Mouse (Mus musculus) embryonic facial prominence, embryonic 13.5 days (tissue): ENCODE measurements around the gene Cenpp. TPM values are rescaled to one million over a fixed set of nuclear protein-coding genes. Genes with fewer than 3 reads are reported as not detected.
"Not testable (repeated sequence)": the region's sequence is repeated elsewhere in the genome, so short reads cannot be mapped to it uniquely, and the experiment has no call there.

ENCODE experiments used
- ATAC-seq: fragments of 200-750 bp; cut with Nextera tagmentation; 2 replicates; pipeline ENCODE4 v1.8.0; 2017; ENCODE audit warnings: low read depth; ENCODE audit not compliant: insufficient number of reproducible peaks, insufficient read depth, low FRiP score, low TSS enrichment
- H3K27ac ChIP-seq: fragments of 300-500 bp; sonication (generic); 2 replicates; pipeline ENCODE4 v1.5.1; 2015; ENCODE audit warnings: moderate library complexity, mild to moderate bottlenecking, inconsistent platforms
- H3K27me3 ChIP-seq: fragments of 300-500 bp; sonication (generic); 2 replicates; pipeline ENCODE4 v1.6.1; 2015; ENCODE audit warnings: mild to moderate bottlenecking, inconsistent platforms
- H3K36me3 ChIP-seq: fragments of 300-500 bp; sonication (generic); 2 replicates; pipeline ENCODE4 v1.6.1; 2015; ENCODE audit warnings: mild to moderate bottlenecking, inconsistent platforms
- H3K4me1 ChIP-seq: fragments of 300-500 bp; sonication (generic); 2 replicates; pipeline ENCODE4 v1.6.1; 2015; ENCODE audit warnings: inconsistent platforms
- H3K4me2 ChIP-seq: fragments of 300-500 bp; sonication (generic); 2 replicates; pipeline ENCODE4 v1.6.1; 2015; ENCODE audit warnings: moderate library complexity, mild to moderate bottlenecking, inconsistent platforms
- H3K4me3 ChIP-seq: fragments of 300-500 bp; sonication (generic); 2 replicates; pipeline ENCODE4 v1.5.1; 2015; ENCODE audit warnings: mild to moderate bottlenecking, inconsistent platforms
- H3K9ac ChIP-seq: fragments of 300-500 bp; sonication (generic); 2 replicates; pipeline ENCODE4 v1.6.1; 2015; ENCODE audit warnings: mild to moderate bottlenecking, inconsistent platforms
- H3K9me3 ChIP-seq: fragments of 300-500 bp; sonication (generic); 2 replicates; pipeline ENCODE4 v1.6.1; 2016; ENCODE audit warnings: inconsistent platforms
- WGBS: fragments of 180-500 bp; shearing (Covaris S2); methylation state at CpG from one replicate; pipeline ENCODE4 v1.1.7; 2015; ENCODE audit warnings: mixed read lengths; 5-methylcytosine and 5-hydroxymethylcytosine counted together
- polyA plus RNA-seq: library from polyadenylated mRNA; unstranded; fragments of >200 nt; fragmentation: Nextera tagmentation; extraction: Ambion mirVana; gene quantifications from 2 replicates; pipeline ENCODE4 v1.2.1, GENCODE M21; 2015

Gene Cenpp
- polyA plus RNA-seq, 1 experiment from 2014 or later: 29.4 TPM

DNA sequence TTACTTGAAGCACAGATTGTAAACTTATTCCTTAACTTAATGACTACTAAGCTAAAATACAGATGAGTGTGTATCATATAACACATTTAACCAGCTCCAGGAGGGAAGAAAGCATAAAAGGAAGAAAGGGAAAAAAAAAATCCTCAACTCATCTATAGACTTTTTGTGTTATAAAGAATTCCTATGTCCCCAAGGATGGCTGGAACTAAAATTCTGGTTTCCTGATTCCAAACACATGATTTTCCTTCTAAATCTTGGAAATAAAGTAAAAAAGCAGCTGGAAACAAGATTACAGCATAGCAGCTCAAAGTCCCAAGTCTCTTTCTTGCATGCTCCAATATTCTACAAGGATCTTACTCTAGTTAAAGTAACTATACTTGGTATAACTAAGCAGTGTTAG lies 49.0 kb downstream of the Cenpp start:
- Histone ChIP-seq H3K36me3 (no peaks in the 10 kb centered on the region), H3K4me3 (no peak overlapping the region), H3K27ac (no peak overlapping the region), H3K9ac (no peak overlapping the region), H3K4me1 (0 out of 2 replicates have a peak, but pooled peaks cover 3% of the 10 kb centered on the region), H3K4me2 (no peak overlapping the region), H3K27me3 (no peaks in the 10 kb centered on the region), H3K9me3 (no peaks in the 10 kb centered on the region)
- no peak for ATAC-seq

DNA sequence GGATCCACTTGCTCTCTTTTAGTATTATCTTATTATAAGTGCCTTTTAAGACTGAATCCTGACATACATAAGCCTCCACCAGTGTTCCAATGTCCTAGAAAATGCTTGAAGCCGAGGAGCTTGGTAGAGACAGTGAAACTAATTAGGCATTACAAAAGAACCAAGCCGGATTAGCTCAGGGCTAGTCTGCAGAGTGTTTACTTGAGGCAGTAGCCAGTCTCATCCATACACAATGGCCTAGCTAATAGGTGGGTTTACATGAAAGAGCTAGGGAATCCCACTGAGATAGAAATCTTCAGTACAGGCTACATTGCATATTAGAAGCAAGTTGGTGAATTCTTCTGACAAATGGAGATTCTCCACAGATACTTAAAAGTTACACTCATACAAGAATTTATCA lies 50.0 kb downstream of the Cenpp start:
- H3K27me3 ChIP-seq, H3K4me3 ChIP-seq, H3K36me3 ChIP-seq, H3K4me1 ChIP-seq, H3K27ac ChIP-seq, H3K9me3 ChIP-seq, H3K9ac ChIP-seq, ATAC-seq, H3K4me2 ChIP-seq: not testable (repeated sequence)
- WGBS: 65% methylated on average over 2 of the region's 2 CpGs

DNA sequence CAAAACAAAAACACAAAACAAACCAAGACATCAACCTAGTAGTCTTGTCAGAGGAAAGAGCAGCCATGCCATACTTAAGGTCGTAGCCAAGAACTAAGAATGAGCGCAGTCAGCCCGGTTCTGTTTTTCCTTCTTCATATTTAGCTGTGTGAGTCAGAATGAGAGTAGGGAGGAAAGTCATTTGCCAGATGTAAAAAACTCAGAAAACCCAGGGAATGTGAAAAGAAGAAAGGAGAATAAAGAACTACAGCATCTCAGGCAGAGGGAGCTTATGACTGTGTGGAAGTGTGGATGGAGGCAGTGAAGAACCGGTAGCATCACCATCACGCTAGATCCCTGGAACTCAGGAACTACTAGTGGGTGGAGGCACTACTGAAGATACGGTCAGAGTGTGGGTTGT lies 66.5 kb downstream of the Cenpp start:
- no peaks in the 10 kb centered on the region for H3K9me3 ChIP-seq
- H3K4me2 ChIP-seq: no peak overlapping the region
- no peak for ATAC-seq
- 95% methylated on average over 6 of the region's 6 CpGs for WGBS
- no peaks in the 10 kb centered on the region for H3K27me3 ChIP-seq
- no peak overlapping the region for H3K4me3 ChIP-seq
- H3K36me3 ChIP-seq: no peaks in the 10 kb centered on the region
- H3K4me1 ChIP-seq: peaks cover 15% of the 10 kb centered on the region
- H3K9ac ChIP-seq: no peak overlapping the region
- H3K27ac ChIP-seq: no peak overlapping the region

DNA sequence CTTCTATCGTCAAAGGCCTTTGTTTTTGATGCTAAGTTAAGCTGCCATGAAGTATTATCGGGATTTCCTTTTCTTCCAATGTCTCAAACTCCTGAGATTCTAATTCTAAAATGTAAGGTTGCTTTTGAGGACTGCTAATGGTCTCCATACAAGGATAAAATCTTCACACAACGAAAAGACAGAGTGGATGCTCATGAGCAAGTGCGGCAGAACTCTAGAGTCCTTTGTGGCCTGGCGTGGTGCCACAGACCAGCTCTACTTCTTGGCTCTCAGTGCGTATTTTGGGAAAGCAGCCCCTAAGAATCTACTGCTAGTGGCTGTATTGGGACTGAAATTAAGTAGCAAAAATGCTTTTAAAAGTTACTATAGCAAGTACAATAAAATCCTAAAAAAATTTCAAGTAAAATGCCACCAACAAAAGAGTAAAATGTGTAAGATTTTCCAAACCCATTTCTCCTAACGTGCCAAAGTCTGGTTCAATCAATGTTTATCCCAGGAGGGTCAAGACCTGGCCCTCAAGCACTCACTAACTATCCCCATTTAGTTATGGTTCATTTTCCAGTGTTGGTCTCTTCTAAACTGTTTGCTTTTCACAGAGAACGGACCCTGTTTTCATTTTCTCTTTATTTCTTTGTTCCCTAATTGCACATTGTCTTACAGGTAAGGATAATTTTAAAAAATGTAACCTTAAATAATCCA lies 68.1 kb downstream of the Cenpp start:
- H3K27me3 ChIP-seq: no peaks in the 10 kb centered on the region
- no peak overlapping the region for H3K4me3 ChIP-seq
- 0 out of 2 replicates have a peak overlapping the region, but pooled peaks have one; percentile 16 for H3K9ac ChIP-seq
- peak overlapping the region; percentile 24 for H3K4me2 ChIP-seq
- WGBS: 51% methylated on average over 8 of the region's 8 CpGs
- H3K27ac ChIP-seq: peak overlapping the region; percentile 84
- ATAC-seq: no peak
- peaks cover 16% of the 10 kb centered on the region for H3K4me1 ChIP-seq
- no peaks in the 10 kb centered on the region for H3K9me3 ChIP-seq
- H3K36me3 ChIP-seq: no peaks in the 10 kb centered on the region

DNA sequence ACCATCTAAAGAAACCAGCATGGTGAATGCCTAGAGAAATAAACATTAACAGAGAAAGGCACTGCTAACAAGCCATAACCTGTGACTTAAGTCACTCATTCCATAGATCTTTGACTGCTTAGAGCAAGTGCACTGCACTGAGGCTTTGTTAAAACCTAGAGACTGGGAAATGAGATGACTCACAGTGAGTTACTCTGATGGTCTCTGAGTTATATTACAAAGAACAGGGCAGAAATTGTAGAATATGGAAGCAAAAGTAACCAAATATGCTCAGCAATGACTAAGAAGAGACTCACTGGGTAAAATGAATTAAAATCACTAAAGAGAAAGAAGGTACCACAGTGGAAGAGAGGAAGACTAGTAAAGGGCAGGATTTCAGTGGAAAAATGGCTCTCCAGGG lies 68.7 kb downstream of the Cenpp start:
- Histone ChIP-seq H3K4me2 (peak overlapping the region; percentile 24), H3K9me3 (no peaks in the 10 kb centered on the region), H3K27ac (peak overlapping the region; percentile 84), H3K27me3 (no peaks in the 10 kb centered on the region), H3K4me1 (peaks cover 16% of the 10 kb centered on the region), H3K36me3 (no peaks in the 10 kb centered on the region), H3K4me3 (no peak overlapping the region), H3K9ac (0 out of 2 replicates have a peak overlapping the region, but pooled peaks have one; percentile 16)
- ATAC-seq: no peak

DNA sequence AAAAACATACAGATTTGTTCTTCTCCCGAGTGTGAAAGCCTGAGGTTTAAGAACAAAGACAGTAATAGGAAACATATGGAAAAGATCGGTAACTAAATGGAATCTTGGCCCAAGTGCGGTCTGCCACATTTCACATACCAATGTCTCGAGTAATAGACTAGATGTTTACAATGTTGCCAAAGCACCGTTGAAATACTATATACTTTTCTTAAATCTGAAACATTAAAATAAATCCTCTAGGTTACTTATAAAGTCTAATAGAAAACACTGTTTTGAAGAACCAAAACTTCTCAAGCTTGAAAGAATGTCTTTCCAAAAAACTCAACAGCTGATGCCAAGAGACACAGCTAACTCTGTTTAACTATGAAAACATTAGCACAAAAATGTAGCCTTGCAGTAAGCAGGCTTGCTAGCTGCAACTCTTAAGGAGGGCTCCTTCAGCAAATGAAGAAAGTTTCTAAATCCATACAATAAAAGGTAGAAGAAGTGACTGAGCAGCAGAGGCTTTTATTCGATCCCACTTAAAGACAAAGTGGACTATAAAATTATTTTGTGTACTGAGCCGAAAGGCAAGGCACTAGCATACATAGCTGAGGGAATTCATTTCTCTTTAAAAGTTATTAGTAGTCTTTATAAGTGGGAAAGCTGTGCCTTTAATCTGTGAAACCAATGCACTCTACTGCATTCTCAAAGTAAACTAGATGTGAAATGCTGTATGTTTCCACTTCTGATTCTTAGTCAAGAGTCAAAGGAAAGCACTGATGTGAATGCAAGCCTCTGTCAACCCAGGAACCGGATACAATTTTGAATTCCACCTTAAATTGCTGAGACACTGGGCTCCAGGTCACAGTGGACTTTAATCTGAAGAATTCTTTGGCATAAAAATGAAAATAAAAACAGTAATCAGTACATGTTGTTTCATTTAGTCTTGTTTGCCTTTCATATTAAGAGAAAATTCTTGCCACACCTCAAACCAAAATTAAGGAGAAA lies 70.7 kb downstream of the Cenpp start, which contains the start of gene Omd:
Gene Omd, plus strand, starts transcription at position 922 of the 990 bp plus-strand sequence.
- H3K4me1 ChIP-seq: peaks cover 16% of the 10 kb centered on the region
- H3K4me3 ChIP-seq: 0 out of 2 replicates have a peak within 1 kb of the TSS, but pooled peaks have one; percentile 1
- peak within 1 kb of the TSS; percentile 31 for H3K4me2 ChIP-seq
- ATAC-seq: peak; percentile 71; the same call in 1 of the 2 replicates
- H3K27ac ChIP-seq: peak within 1 kb of the TSS; percentile 95
- 26% methylated on average over 8 of the region's 8 CpGs for WGBS
- H3K9me3 ChIP-seq: no peaks in the 10 kb centered on the region
- H3K27me3 ChIP-seq: no peaks in the 10 kb centered on the region
- no peaks in the 10 kb centered on the region for H3K36me3 ChIP-seq
- no peak within 1 kb of the TSS for H3K9ac ChIP-seq

DNA sequence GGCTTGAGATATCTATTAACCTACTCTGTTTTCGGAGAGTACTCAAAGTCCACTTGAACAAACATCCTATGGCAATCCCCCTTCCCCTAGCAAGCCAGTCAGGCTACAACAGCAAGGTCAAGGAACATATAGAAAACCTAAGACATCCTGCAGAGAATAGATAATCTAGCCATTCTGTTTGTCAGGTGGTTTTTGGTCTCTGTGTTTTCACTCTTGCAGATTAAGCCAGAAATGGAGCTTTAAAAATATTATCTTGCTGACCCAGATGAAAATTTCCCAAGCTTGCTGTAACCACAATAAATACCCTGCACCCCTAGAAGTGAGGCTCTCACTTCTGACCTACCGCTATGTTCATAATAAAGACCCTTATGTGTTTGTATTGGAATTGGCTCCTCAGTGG lies 81.2 kb downstream of the Cenpp start:
- peak overlapping the region; percentile 17; the same call in 1 of the 2 replicates for H3K27ac ChIP-seq
- WGBS: 77% methylated on average over 2 of the region's 2 CpGs
- no peaks in the 10 kb centered on the region for H3K9me3 ChIP-seq
- peaks cover 16% of the 10 kb centered on the region; the same call in 1 of the 2 replicates for H3K4me1 ChIP-seq
- H3K4me3 ChIP-seq: no peak overlapping the region
- H3K27me3 ChIP-seq: no peaks in the 10 kb centered on the region
- H3K9ac ChIP-seq: no peak overlapping the region
- H3K36me3 ChIP-seq: no peaks in the 10 kb centered on the region
- no peak for ATAC-seq
- no peak overlapping the region for H3K4me2 ChIP-seq

DNA sequence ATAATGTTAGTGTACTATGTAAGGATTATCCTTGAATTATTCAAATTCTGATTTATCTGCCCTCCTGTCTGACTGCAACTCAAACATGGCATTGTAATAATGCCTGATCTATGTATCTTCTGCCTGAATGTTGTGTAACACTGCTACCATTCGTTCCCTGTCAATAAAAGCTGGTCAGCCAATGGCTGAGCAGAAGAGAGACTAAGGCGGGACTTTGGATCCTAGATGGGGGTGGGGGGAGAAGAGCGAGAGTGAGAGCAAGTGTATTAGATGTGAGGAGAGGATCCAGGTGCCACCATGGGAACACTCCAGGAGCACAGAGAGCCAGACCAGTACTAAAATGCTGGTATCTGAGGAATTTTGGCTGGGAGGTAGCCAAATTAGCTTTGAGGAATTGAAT lies 82.2 kb downstream of the Cenpp start:
- Histone ChIP-seq H3K4me2 (no peak overlapping the region), H3K9me3 (no peaks in the 10 kb centered on the region), H3K27me3 (no peaks in the 10 kb centered on the region), H3K4me3 (no peak overlapping the region), H3K9ac (no peak overlapping the region), H3K27ac (no peak overlapping the region), H3K36me3 (no peaks in the 10 kb centered on the region), H3K4me1 (peaks cover 16% of the 10 kb centered on the region; the same call in 1 of the 2 replicates)
- WGBS: 71% methylated on average over 3 of the region's 3 CpGs
- no peak for ATAC-seq

DNA sequence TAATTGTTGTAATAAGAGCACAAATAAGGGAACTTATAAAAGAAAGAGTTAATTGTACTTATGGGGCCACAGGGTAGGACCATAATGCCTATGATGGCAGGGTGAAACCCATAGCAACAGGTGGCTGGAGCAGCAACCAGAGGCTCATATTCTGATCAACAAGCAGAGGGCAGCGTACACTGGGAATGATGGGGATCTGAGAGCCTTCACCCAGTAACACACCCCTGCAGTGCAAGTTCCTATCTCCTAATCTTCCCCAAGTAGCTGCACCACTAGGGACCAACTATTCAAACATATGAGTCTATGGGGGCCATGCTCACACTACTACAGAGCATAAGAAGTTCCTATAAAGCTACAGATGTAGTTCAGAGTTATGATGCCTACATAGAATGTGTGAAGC lies 88.2 kb downstream of the Cenpp start:
- Histone ChIP-seq H3K4me2 (no peak overlapping the region), H3K9me3 (no peaks in the 10 kb centered on the region), H3K27me3 (no peaks in the 10 kb centered on the region), H3K36me3 (no peaks in the 10 kb centered on the region), H3K27ac (no peak overlapping the region), H3K9ac (no peak overlapping the region), H3K4me3 (no peak overlapping the region), H3K4me1 (no peaks in the 10 kb centered on the region)
- WGBS: 91% methylated on average over 1 of the region's 1 CpGs
- no peak for ATAC-seq

DNA sequence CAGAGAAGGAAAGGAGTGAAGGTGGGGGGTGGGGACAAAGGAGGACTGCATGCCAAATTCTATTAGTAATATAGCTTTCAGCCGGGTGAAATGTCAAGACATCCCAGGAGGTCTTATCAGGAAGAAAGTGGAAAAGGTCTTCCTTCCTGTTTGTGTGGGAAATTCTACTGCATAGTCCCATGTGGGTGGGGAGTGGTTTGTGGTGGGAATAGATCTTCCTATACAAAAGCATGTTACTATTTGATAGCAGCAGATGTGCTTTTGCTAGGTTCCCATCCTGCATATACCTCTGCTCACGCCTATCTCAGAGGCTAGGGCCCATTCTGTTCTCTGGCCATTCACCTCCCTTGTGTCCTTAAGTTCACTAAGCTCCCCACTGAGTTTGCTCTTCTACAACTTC lies 91.7 kb downstream of the Cenpp start:
- WGBS: 65% methylated on average over 2 of the region's 2 CpGs
- H3K36me3 ChIP-seq: no peaks in the 10 kb centered on the region
- no peaks in the 10 kb centered on the region for H3K9me3 ChIP-seq
- no peaks in the 10 kb centered on the region for H3K4me1 ChIP-seq
- no peak overlapping the region for H3K4me2 ChIP-seq
- no peak overlapping the region for H3K4me3 ChIP-seq
- no peaks in the 10 kb centered on the region for H3K27me3 ChIP-seq
- H3K27ac ChIP-seq: no peak overlapping the region
- ATAC-seq: no peak
- no peak overlapping the region for H3K9ac ChIP-seq

DNA sequence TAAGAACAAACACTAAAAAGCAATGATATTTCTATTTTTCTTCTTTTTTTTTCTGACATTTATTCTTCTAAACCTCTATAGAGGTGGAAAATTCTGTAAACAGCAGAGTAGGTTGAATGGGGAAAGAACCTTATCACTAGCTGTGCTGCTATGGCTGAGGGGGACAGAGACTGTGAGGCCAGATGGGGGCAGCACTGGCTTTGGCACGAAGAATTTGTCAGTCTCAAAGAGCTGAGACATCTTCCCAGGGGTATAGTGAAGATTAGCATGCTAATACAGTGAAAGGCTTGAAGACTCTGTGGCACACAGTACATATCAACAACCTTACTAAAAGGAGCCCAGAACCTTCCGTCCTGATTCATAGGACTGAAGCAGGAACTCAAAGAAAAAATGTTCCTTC lies 93.4 kb downstream of the Cenpp start:
- Histone ChIP-seq H3K27me3 (no peaks in the 10 kb centered on the region), H3K4me2 (no peak overlapping the region), H3K27ac (no peak overlapping the region), H3K4me1 (no peaks in the 10 kb centered on the region), H3K9ac (no peak overlapping the region), H3K4me3 (no peak overlapping the region), H3K9me3 (no peaks in the 10 kb centered on the region), H3K36me3 (no peaks in the 10 kb centered on the region)
- ATAC-seq: no peak
- 29% methylated on average over 2 of the region's 2 CpGs for WGBS
